Mouse (Mus musculus): ENCODE data around the gene Themis3. TPM values are rescaled to one million over a fixed set of nuclear protein-coding genes. Genes with fewer than 3 reads are reported as not detected.

The Themis3 gene
- polyA plus RNA-seq, 1 experiment from 2014 or later, result not detected

- Histone ChIP-seq H3K36me3 (peaks cover 34% of the 10 kb centered on the region), H3K4me3 (no peak overlapping the region), H3K9ac (no peak overlapping the region), H3K4me1 (no peaks in the 10 kb centered on the region), H3K4me2 (replicated peaks) (no peak overlapping the region), H3K9me3 (replicated peaks) (no peaks in the 10 kb centered on the region), H3K27ac (no peak overlapping the region), H3K27me3 (no peaks in the 10 kb centered on the region)
- 86% methylated on average over 8 of the region's 8 CpGs for WGBS
- no peak for ATAC-seq (ENCODE audit: low FRiP score)
Observed at GRCm38 (mm10) chr17:66504964-66505363, 89.5 kb downstream of the Themis3 start.

Other genes starting within 250 kb of the Themis3 start
- gene Mtcl1, start 144.9 kb downstream of the Themis3 start, polyA plus RNA-seq (2016; fragmentation: Nextera tagmentation; extraction: Ambion mirVana), result 60.3 and 60.4 TPM in 2 replicates
- gene Rab12, start 74.9 kb downstream of the Themis3 start, polyA plus RNA-seq (2016; fragmentation: Nextera tagmentation; extraction: Ambion mirVana), result 59.8 and 61.0 TPM in 2 replicates

All from hindbrain, embryonic 12.5 days (tissue).